Mouse (Mus musculus) lung, adult 2 months (tissue): Measurements from ENCODE around the gene Nxpe5.

Experiments used
- CTCF ChIP-seq: fragments of 200-500 bp; IDR thresholded peaks from 2 replicates; pipeline ENCODE4 v1.5.1; 2011; ENCODE audit warnings: mild to moderate bottlenecking, low read length, control low read depth; ENCODE audit not compliant: insufficient read depth
- POLR2A ChIP-seq: fragments of 200-500 bp; IDR thresholded peaks from 2 replicates; pipeline ENCODE4 v1.6.1; 2011; ENCODE audit warnings: low read depth, mild to moderate bottlenecking, control low read depth, low read length, borderline replicate concordance; ENCODE audit errors: extremely low read depth

DNA sequence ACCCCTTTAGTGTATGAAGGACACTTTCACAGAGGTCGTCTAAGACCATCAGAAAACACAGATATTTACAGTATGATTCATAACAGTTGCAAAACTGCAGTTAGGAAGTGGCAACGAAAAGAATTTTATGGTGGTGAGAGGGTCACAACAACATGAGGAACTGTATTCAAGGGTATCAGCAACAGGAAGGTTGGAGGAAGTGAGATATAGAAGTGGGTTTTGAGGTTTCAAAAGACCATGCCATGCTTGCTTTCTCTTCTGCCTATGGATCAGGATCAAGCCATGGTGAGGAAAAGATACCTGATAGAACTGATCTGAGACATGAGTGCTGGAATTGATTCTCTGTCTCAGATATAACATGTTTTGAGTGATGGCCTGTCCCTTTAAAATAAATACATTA lies 1.7 kb downstream of the Nxpe5 start:
- TF ChIP-seq POLR2A = no peak
- TF ChIP-seq CTCF = no peak
